Mouse (Mus musculus): ENCODE measurements around the gene D17Wsu92e. TPM values are rescaled to one million over a fixed set of nuclear protein-coding genes. Genes with fewer than 3 reads are reported as not detected.
A peak's percentile ranks its signal among the peaks of the same experiment; 100 is the strongest.

D17Wsu92e gene
- polyA plus RNA-seq, 1 experiment from 2014 or later = 27.4 TPM

DNA sequence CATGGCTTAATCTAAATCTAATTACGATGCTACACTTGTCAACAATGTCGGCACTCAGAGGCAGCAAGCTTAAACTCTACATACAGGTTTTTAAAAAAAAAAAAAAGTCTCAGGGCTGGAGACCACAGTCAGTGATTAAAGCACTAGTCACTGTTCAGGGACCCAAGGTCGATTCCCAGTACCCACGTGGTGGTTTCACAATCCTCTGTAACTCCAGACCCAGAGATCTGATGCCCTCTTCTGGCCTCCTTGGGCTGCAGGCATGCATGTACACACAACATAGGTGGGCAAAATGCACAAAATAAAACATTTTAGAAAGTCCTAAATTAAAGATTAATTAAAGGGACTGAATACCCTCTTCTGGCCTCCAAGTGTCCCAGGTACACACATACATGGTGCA is 16.7 kb downstream of the D17Wsu92e start:
- no peak for ATAC-seq
- WGBS = 70% methylated on average over 4 of the region's 4 CpGs
- Histone ChIP-seq H3K9ac (ENCODE audit: low read depth, low read length) (no peak overlapping the region), H3K27ac (ENCODE audit: low read depth, low read length) (no peak overlapping the region), H3K27me3 (replicated peaks; ENCODE audit: control insufficient read depth, insufficient read depth, low read length) (no peaks in the 10 kb centered on the region), H3K9me3 (ENCODE audit: control insufficient read depth) (no peaks in the 10 kb centered on the region), H3K4me1 (replicated peaks; ENCODE audit: control insufficient read depth, insufficient read depth, low read length) (peaks cover 10% of the 10 kb centered on the region), H3K4me2 (replicated peaks; ENCODE audit: low read depth) (no peak overlapping the region), H3K36me3 (ENCODE audit: control insufficient read depth, insufficient read depth) (no peaks in the 10 kb centered on the region), H3K4me3 (ENCODE audit: low read depth, low read length) (no peak overlapping the region)
- peak; percentile 43 for TF ChIP-seq CTCF (IDR thresholded peaks at IDR 0.05; ENCODE audit: low read depth)

GRCm38 (mm10) chr17:27800710-27801648 is 19.5 kb downstream of the D17Wsu92e start:
- no peaks in the 10 kb centered on the region for H3K27me3 ChIP-seq (replicated peaks; ENCODE audit: control insufficient read depth, insufficient read depth, low read length)
- H3K36me3 ChIP-seq (ENCODE audit: control insufficient read depth, insufficient read depth) = no peaks in the 10 kb centered on the region
- no peak overlapping the region for H3K9ac ChIP-seq (ENCODE audit: low read depth, low read length)

GRCm38 (mm10) chr17:27799771-27800584 is 20.5 kb downstream of the D17Wsu92e start:
- 0 out of 2 replicates have a peak, but pooled peaks have one; percentile 6 for TF ChIP-seq CTCF (IDR thresholded peaks at IDR 0.05; ENCODE audit: low read depth)
- H3K4me2 ChIP-seq (replicated peaks; ENCODE audit: low read depth) = peak overlapping the region; percentile 49
- no peaks in the 10 kb centered on the region for H3K27me3 ChIP-seq (replicated peaks; ENCODE audit: control insufficient read depth, insufficient read depth, low read length)
- H3K36me3 ChIP-seq (ENCODE audit: control insufficient read depth, insufficient read depth) = no peaks in the 10 kb centered on the region
- peak overlapping the region; percentile 86 for H3K27ac ChIP-seq (ENCODE audit: low read depth, low read length)
- H3K9me3 ChIP-seq (ENCODE audit: control insufficient read depth) = no peaks in the 10 kb centered on the region
- peaks cover 14% of the 10 kb centered on the region for H3K4me1 ChIP-seq (replicated peaks; ENCODE audit: control insufficient read depth, insufficient read depth, low read length)
- H3K4me3 ChIP-seq (ENCODE audit: low read depth, low read length) = no peak overlapping the region
- ATAC-seq = peak; percentile 71
- WGBS = 22% methylated on average over 16 of the region's 16 CpGs
- H3K9ac ChIP-seq (ENCODE audit: low read depth, low read length) = no peak overlapping the region

More at GRCm38 (mm10) chr17:27800710-27801648, 19.5 kb downstream of the D17Wsu92e start:
- ATAC-seq = no peak
- TF ChIP-seq CTCF (IDR thresholded peaks at IDR 0.05; ENCODE audit: low read depth) = peak; percentile 50
- Histone ChIP-seq H3K4me1 (replicated peaks; ENCODE audit: control insufficient read depth, insufficient read depth, low read length) (peaks cover 17% of the 10 kb centered on the region), H3K27ac (ENCODE audit: low read depth, low read length) (peak overlapping the region; percentile 57; the same call in 1 of the 2 replicates), H3K9me3 (ENCODE audit: control insufficient read depth) (no peaks in the 10 kb centered on the region), H3K4me3 (ENCODE audit: low read depth, low read length) (no peak overlapping the region), H3K4me2 (replicated peaks; ENCODE audit: low read depth) (no peak overlapping the region)
- 61% methylated on average over 9 of the region's 9 CpGs for WGBS

- TF ChIP-seq CTCF (IDR thresholded peaks at IDR 0.05; ENCODE audit: low read depth) = no peak
These were observed 23.0 kb downstream of the D17Wsu92e start for GRCm38 (mm10) chr17:27797341-27797872.

GRCm38 (mm10) chr17:27796780-27797179 is 23.7 kb downstream of the D17Wsu92e start:
- 13% methylated on average over 6 of the region's 6 CpGs for WGBS
- peaks cover 13% of the 10 kb centered on the region; the same call in 1 of the 2 replicates for H3K4me1 ChIP-seq (replicated peaks; ENCODE audit: control insufficient read depth, insufficient read depth, low read length)
- no peak for TF ChIP-seq CTCF (IDR thresholded peaks at IDR 0.05; ENCODE audit: low read depth)
- H3K27me3 ChIP-seq (replicated peaks; ENCODE audit: control insufficient read depth, insufficient read depth, low read length) = no peaks in the 10 kb centered on the region
- H3K9me3 ChIP-seq (ENCODE audit: control insufficient read depth) = no peaks in the 10 kb centered on the region
- no peaks in the 10 kb centered on the region for H3K36me3 ChIP-seq (ENCODE audit: control insufficient read depth, insufficient read depth)
- no peak overlapping the region for H3K9ac ChIP-seq (ENCODE audit: low read depth, low read length)
- peak overlapping the region; percentile 51 for H3K4me2 ChIP-seq (replicated peaks; ENCODE audit: low read depth)
- peak; percentile 89 for ATAC-seq
- H3K4me3 ChIP-seq (ENCODE audit: low read depth, low read length) = no peak overlapping the region
- H3K27ac ChIP-seq (ENCODE audit: low read depth, low read length) = peak overlapping the region; percentile 93

More at GRCm38 (mm10) chr17:27797341-27797872, 23.0 kb downstream of the D17Wsu92e start:
- H3K9ac ChIP-seq (ENCODE audit: low read depth, low read length) = peak overlapping the region; percentile 12; the same call in 1 of the 2 replicates
- no peaks in the 10 kb centered on the region for H3K27me3 ChIP-seq (replicated peaks; ENCODE audit: control insufficient read depth, insufficient read depth, low read length)
- no peaks in the 10 kb centered on the region for H3K9me3 ChIP-seq (ENCODE audit: control insufficient read depth)
- peak; percentile 61 for ATAC-seq
- H3K4me3 ChIP-seq (ENCODE audit: low read depth, low read length) = no peak overlapping the region
- peak overlapping the region; percentile 93 for H3K27ac ChIP-seq (ENCODE audit: low read depth, low read length)
- 19% methylated on average over 11 of the region's 11 CpGs for WGBS
- peaks cover 13% of the 10 kb centered on the region; the same call in 1 of the 2 replicates for H3K4me1 ChIP-seq (replicated peaks; ENCODE audit: control insufficient read depth, insufficient read depth, low read length)
- peak overlapping the region; percentile 51 for H3K4me2 ChIP-seq (replicated peaks; ENCODE audit: low read depth)
- no peaks in the 10 kb centered on the region for H3K36me3 ChIP-seq (ENCODE audit: control insufficient read depth, insufficient read depth)
